Mouse (Mus musculus) limb, embryonic 13.5 days (tissue): ENCODE data around the gene Arid5a. TPM values are rescaled to one million over a fixed set of nuclear protein-coding genes. Genes with fewer than 3 reads are reported as not detected.
A peak's percentile ranks its signal among the peaks of the same experiment; 100 is the strongest.

Experiments
- ATAC-seq: fragments of 200-750 bp; cut with Nextera tagmentation; 2 replicates; pipeline ENCODE4 v1.8.0; 2017; ENCODE audit warnings: low read depth, moderate number of reproducible peaks, moderate TSS enrichment; ENCODE audit not compliant: low FRiP score
- H3K27ac ChIP-seq: fragments of 300-500 bp; sonication (generic); 2 replicates; pipeline ENCODE4 v1.5.1; 2015; ENCODE audit warnings: inconsistent platforms, mild to moderate bottlenecking, moderate library complexity
- H3K27me3 ChIP-seq: fragments of 300-500 bp; sonication (generic); 2 replicates; pipeline ENCODE4 v1.6.1; 2015; ENCODE audit warnings: mild to moderate bottlenecking, inconsistent platforms
- H3K36me3 ChIP-seq: fragments of 300-500 bp; sonication (generic); 2 replicates; pipeline ENCODE4 v1.6.1; 2015; ENCODE audit warnings: inconsistent platforms, mild to moderate bottlenecking, moderate library complexity
- H3K4me1 ChIP-seq: fragments of 300-500 bp; sonication (generic); 2 replicates; pipeline ENCODE4 v1.6.1; 2015; ENCODE audit warnings: inconsistent platforms
- H3K4me2 ChIP-seq: fragments of 300-500 bp; sonication (generic); replicated peaks from 2 replicates; pipeline ENCODE4 v1.6.1; 2015; ENCODE audit warnings: inconsistent platforms, mild to moderate bottlenecking, moderate library complexity
- H3K4me3 ChIP-seq: fragments of 300-500 bp; sonication (generic); 2 replicates; pipeline ENCODE4 v1.5.1; 2015; ENCODE audit warnings: moderate library complexity, mild to moderate bottlenecking, inconsistent platforms
- H3K9ac ChIP-seq: fragments of 300-500 bp; sonication (generic); 2 replicates; pipeline ENCODE4 v1.6.1; 2015; ENCODE audit warnings: mild to moderate bottlenecking, inconsistent platforms
- H3K9me3 ChIP-seq: fragments of 300-500 bp; sonication (generic); 2 replicates; pipeline ENCODE4 v1.6.1; 2016; ENCODE audit warnings: inconsistent platforms
- WGBS: fragments of 180-500 bp; shearing (Covaris S2); methylation state at CpG from one replicate; pipeline ENCODE4 v1.1.7; 2015; 5-methylcytosine and 5-hydroxymethylcytosine counted together
- polyA plus RNA-seq: library from polyadenylated mRNA; unstranded; fragments of >200 nt; fragmentation: Nextera tagmentation; extraction: Ambion mirVana; gene quantifications from 2 replicates; pipeline ENCODE4 v1.2.1, GENCODE M21; 2015

The Arid5a gene
- polyA plus RNA-seq, 1 experiment from 2014 or later, result 9.2 TPM

- Histone ChIP-seq H3K4me2 (no peak overlapping the region), H3K27ac (no peak overlapping the region), H3K27me3 (peaks cover 48% of the 10 kb centered on the region), H3K4me3 (no peak overlapping the region), H3K4me1 (no peaks in the 10 kb centered on the region), H3K9ac (no peak overlapping the region), H3K9me3 (no peaks in the 10 kb centered on the region), H3K36me3 (no peaks in the 10 kb centered on the region)
- WGBS, result 64% methylated on average over 9 of the region's 9 CpGs
- no peak for ATAC-seq
These were observed 10.9 kb upstream of the Arid5a start for GRCm38 (mm10) chr1:36296466-36297149.

DNA sequence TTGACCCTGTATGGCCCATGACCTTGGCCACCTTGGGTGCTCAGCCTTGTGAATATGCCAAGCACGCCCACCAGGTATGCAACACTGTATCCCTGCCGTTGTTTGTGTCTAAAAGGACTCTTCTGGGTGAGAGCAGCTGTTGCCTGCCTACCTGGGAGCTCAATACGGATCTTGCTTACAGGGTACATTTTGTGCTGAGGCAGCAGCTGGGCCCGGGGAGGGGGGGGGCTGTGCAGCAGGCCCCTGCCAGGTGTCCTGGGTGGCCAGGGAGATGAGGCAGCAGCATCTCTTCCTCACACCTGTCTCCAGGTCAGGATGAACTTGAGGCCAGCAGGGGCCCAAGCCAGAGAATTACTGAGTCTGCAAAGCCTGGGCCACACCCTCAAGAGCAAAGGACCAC is 9.4 kb upstream of the Arid5a start:
- Histone ChIP-seq H3K27ac (no peak overlapping the region), H3K36me3 (no peaks in the 10 kb centered on the region), H3K9ac (no peak overlapping the region), H3K4me2 (no peak overlapping the region), H3K27me3 (peaks cover 54% of the 10 kb centered on the region), H3K4me1 (peaks cover 4% of the 10 kb centered on the region; the same call in 1 of the 2 replicates), H3K4me3 (no peak overlapping the region), H3K9me3 (no peaks in the 10 kb centered on the region)
- ATAC-seq, result no peak; the same call in 1 of the 2 replicates
- 74% methylated on average over 4 of the region's 4 CpGs for WGBS

DNA sequence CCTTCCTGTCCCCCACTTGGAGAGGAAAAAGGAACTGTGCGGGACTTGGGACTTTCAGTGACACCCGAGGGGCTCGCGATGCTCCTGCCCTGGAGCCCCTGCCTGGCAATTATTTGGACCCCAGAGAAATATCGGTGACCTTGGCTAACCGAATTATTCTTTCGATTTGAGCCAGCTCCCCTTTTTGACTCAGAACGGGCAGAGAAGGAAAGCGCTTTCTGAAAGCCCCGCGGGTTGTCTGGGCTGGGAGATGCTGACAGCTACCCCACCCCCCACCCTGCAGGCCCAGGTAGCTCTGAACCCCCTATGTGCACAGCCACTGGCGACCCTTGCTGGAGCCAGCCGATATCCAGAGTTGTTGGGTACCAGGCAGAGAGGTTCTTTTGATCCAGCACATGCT is 8.4 kb upstream of the Arid5a start:
- 27% methylated on average over 13 of the region's 13 CpGs for WGBS
- peaks cover 55% of the 10 kb centered on the region for H3K27me3 ChIP-seq

GRCm38 (mm10) chr1:36299676-36300075 is 7.9 kb upstream of the Arid5a start:
- H3K9me3 ChIP-seq, result no peaks in the 10 kb centered on the region
- H3K4me3 ChIP-seq, result no peak overlapping the region
- H3K36me3 ChIP-seq, result no peaks in the 10 kb centered on the region
- H3K4me1 ChIP-seq, result peaks cover 12% of the 10 kb centered on the region
- no peak overlapping the region for H3K27ac ChIP-seq
- ATAC-seq, result no peak
- peaks cover 55% of the 10 kb centered on the region for H3K27me3 ChIP-seq
- H3K9ac ChIP-seq, result no peak overlapping the region
- WGBS, result 47% methylated on average over 2 of the region's 2 CpGs
- H3K4me2 ChIP-seq, result no peak overlapping the region

More for the DNA sequence above, 8.4 kb upstream of the Arid5a start:
- H3K4me3 ChIP-seq, result no peak overlapping the region
- no peaks in the 10 kb centered on the region for H3K36me3 ChIP-seq
- H3K4me2 ChIP-seq, result no peak overlapping the region
- H3K27ac ChIP-seq, result no peak overlapping the region
- no peak for ATAC-seq
- no peaks in the 10 kb centered on the region for H3K9me3 ChIP-seq
- peaks cover 9% of the 10 kb centered on the region; the same call in 1 of the 2 replicates for H3K4me1 ChIP-seq
- 0 out of 2 replicates have a peak overlapping the region, but pooled peaks have one; percentile 13 for H3K9ac ChIP-seq

DNA sequence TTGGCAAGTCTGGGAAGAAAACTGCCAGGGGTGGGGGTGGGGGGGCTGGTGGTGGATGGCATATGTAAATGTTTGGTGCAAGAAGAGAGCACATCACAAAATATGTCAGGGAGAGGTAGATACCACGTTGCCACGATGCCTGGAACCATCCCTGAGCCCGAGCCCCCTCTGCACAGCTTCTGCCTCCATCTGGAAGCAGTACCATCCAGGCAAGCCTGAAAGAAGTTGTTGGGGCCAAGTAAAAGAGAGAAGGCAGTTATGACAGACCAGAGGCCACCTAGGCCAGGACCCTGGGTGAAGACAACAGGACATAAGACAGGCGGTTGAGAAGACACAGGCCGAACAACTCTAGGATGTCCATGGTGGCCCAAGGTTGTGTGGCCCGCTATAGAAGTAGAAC is 7.0 kb upstream of the Arid5a start:
- no peak overlapping the region for H3K4me2 ChIP-seq
- no peaks in the 10 kb centered on the region for H3K9me3 ChIP-seq
- H3K27me3 ChIP-seq, result peaks cover 55% of the 10 kb centered on the region
- no peaks in the 10 kb centered on the region for H3K36me3 ChIP-seq
- H3K9ac ChIP-seq, result no peak overlapping the region
- ATAC-seq, result no peak
- peaks cover 17% of the 10 kb centered on the region for H3K4me1 ChIP-seq
- WGBS, result 87% methylated on average over 6 of the region's 6 CpGs
- H3K27ac ChIP-seq, result no peak overlapping the region
- H3K4me3 ChIP-seq, result no peak overlapping the region

GRCm38 (mm10) chr1:36302273-36302672 is 5.3 kb upstream of the Arid5a start:
- WGBS, result 75% methylated on average over 8 of the region's 8 CpGs
- Histone ChIP-seq H3K4me3 (no peak overlapping the region), H3K36me3 (no peaks in the 10 kb centered on the region), H3K27me3 (peaks cover 48% of the 10 kb centered on the region), H3K4me2 (no peak overlapping the region), H3K9ac (no peak overlapping the region), H3K9me3 (no peaks in the 10 kb centered on the region), H3K27ac (no peak overlapping the region), H3K4me1 (peaks cover 17% of the 10 kb centered on the region)
- no peak for ATAC-seq

DNA sequence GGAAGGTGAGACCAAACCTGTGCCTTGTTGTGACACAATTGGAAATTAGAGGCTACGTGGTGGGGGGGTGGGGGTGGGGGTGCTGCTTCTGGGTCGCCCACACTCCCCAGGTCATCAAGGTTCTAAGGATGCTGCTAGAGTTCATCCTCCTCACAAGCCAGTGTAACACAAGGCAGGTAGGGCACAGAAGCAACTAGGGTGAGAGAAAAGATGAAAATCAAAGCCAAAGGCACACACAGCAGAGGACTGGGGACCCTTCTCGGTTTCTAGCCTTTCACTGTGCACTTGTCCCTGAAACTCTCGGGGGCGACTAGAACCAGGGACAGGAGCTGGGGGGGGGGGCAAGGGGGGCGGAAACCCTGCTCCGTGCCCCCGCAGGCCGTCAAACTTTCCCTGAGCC is 4.6 kb upstream of the Arid5a start:
- no peak for ATAC-seq
- no peaks in the 10 kb centered on the region for H3K36me3 ChIP-seq
- WGBS, result 12% methylated on average over 9 of the region's 9 CpGs
- peak overlapping the region; percentile 39 for H3K4me3 ChIP-seq
- H3K27me3 ChIP-seq, result peaks cover 43% of the 10 kb centered on the region
- peak overlapping the region; percentile 43; the same call in 1 of the 2 replicates for H3K9ac ChIP-seq
- no peaks in the 10 kb centered on the region for H3K9me3 ChIP-seq
- H3K27ac ChIP-seq, result no peak overlapping the region
- H3K4me1 ChIP-seq, result peaks cover 17% of the 10 kb centered on the region
- H3K4me2 ChIP-seq, result peak overlapping the region; percentile 75

DNA sequence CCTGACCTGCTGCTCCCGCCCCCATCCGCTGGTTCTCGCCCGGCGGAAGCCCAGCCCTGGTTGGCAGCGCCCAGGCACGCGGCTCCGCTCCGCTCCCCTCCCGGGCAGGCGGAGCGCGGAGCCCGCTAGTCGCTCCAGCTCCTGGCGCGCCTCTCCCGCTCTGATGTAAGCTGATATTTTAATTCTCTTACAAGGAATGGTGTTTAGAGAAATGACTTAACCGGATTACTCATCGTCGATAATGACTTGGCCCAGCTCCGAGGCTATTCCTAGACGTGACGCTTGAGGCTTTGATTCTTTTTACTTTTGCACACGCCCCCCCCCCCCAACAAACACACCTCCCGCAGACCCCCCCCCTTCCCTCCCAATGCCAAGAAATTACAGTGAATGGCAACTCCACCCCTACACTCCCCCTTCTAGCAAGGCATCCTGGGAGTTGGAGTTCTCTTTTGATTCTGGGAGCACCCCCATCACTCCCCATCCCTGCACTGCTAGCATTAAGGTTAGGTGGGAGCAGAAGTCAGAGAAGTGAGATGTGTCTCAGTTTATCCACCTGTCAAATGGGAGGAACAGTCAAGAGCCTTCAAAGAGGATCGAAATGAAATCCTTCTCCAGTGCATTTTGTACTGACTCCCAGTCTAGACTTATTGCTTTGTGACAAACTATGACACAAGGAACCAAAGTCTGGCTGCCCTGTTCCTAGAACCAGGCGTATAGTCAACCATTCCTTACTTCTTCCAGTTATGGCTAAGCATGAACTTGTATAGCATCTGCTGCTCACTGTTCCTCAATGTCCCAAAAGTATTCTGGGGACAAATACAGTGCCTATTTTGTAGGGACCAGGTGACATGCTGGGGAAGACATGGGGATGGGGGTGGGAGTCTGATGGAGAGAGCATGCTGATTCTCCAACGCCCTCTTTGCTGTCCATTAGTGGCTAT is 3.9 kb upstream of the Arid5a start:
- Histone ChIP-seq H3K27ac (no peak overlapping the region), H3K9ac (peak overlapping the region; percentile 43; the same call in 1 of the 2 replicates), H3K4me1 (peaks cover 23% of the 10 kb centered on the region), H3K4me2 (peak overlapping the region; percentile 75), H3K4me3 (peak overlapping the region; percentile 39), H3K27me3 (peaks cover 42% of the 10 kb centered on the region), H3K9me3 (no peaks in the 10 kb centered on the region), H3K36me3 (no peaks in the 10 kb centered on the region)
- peak; percentile 45; the same call in 1 of the 2 replicates for ATAC-seq
- WGBS, result 9% methylated on average over 30 of the region's 30 CpGs

DNA sequence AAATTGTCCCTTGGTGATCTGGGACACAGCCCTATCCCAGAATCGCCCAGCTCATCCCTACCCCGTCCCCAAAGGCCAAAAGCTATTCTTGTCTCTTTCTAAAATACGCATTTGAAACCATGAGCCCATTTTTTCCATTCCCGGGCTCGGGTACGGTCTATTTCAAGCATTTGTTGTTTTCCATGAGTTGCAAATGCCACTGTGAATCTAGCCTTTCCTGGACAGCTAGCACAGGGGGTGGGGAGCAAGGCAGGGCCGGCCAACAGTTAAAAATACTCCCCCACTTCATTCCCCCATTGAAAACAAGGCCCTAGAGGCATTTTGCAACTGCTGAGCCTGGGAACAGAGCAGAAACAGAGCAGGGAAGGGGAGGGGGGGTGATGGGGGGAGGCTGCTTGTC is 2.8 kb upstream of the Arid5a start:
- 64% methylated on average over 7 of the region's 7 CpGs for WGBS
- Histone ChIP-seq H3K27ac (no peak overlapping the region), H3K4me1 (peaks cover 34% of the 10 kb centered on the region), H3K9me3 (no peaks in the 10 kb centered on the region), H3K27me3 (peaks cover 42% of the 10 kb centered on the region), H3K4me3 (no peak overlapping the region), H3K9ac (no peak overlapping the region), H3K4me2 (no peak overlapping the region), H3K36me3 (no peaks in the 10 kb centered on the region)
- no peak for ATAC-seq

DNA sequence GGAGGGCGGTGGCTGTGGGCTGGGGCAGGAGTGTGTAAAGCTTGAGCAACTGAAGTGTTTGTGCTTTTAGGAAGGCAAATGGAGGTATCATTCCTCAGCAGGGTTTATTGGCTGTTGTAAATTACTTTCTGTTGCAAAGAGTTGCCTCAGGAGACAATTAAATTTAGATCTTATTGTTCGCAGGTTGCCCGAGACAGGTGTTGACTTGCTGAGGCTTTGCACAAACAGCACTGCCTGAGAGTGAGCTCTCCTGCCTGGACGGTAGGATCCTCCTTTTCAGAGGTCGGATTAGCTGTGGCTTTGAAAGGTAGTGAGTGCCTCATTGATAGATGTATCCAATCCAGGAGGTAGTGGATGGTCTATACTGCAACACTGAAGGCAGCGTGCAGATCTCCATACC is 1.4 kb upstream of the Arid5a start:
- H3K27me3 ChIP-seq, result peaks cover 36% of the 10 kb centered on the region

GRCm38 (mm10) chr1:36307121-36307494 is 425 bp upstream of the Arid5a start:
- H3K4me3 ChIP-seq, result no peak overlapping the region
- ATAC-seq, result 0 out of 2 replicates have a peak, but pooled peaks have one; percentile 0
- peak overlapping the region; percentile 9; the same call in 1 of the 2 replicates for H3K4me2 ChIP-seq

More for the DNA sequence above, 1.4 kb upstream of the Arid5a start:
- H3K9me3 ChIP-seq, result no peaks in the 10 kb centered on the region
- H3K36me3 ChIP-seq, result no peaks in the 10 kb centered on the region
- peaks cover 37% of the 10 kb centered on the region for H3K4me1 ChIP-seq
- no peak overlapping the region for H3K4me2 ChIP-seq
- H3K4me3 ChIP-seq, result no peak overlapping the region
- no peak for ATAC-seq
- H3K27ac ChIP-seq, result no peak overlapping the region
- H3K9ac ChIP-seq, result no peak overlapping the region
- 58% methylated on average over 6 of the region's 6 CpGs for WGBS

DNA sequence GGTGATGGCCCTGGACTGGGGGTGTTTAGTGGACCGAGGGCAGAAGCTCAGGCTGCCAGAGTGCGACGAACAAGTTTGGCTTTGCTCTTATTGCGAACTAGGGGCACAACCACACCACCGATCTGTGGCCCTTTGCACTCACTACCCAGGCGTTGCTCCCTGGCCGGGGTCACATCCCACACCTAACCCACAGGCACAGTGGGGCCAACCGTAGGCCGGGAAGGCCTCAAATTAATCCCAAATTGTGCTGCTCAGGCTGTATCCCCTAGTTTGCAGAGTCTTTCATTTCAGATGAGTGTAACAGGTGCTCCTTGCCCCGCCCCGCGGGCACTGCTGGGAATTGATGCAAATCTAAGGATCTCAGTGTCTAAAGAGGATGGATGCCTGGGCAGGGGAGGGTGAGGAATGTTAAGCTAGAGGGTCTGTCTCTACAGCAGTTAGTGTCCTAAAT is 943 bp downstream of the Arid5a start:
- H3K27me3 ChIP-seq, result peaks cover 24% of the 10 kb centered on the region
- H3K9me3 ChIP-seq, result no peaks in the 10 kb centered on the region
- peak overlapping the region; percentile 92 for H3K4me2 ChIP-seq
- WGBS, result 6% methylated on average over 12 of the region's 12 CpGs
- no peaks in the 10 kb centered on the region for H3K36me3 ChIP-seq
- H3K27ac ChIP-seq, result no peak overlapping the region
- no peak for ATAC-seq
- H3K9ac ChIP-seq, result peak overlapping the region; percentile 66
- peak overlapping the region; percentile 61 for H3K4me3 ChIP-seq
- H3K4me1 ChIP-seq, result peaks cover 32% of the 10 kb centered on the region

More at GRCm38 (mm10) chr1:36307121-36307494, 425 bp upstream of the Arid5a start:
- Histone ChIP-seq H3K9me3 (no peaks in the 10 kb centered on the region), H3K27ac (no peak overlapping the region), H3K4me1 (peaks cover 37% of the 10 kb centered on the region), H3K9ac (no peak overlapping the region), H3K27me3 (peaks cover 30% of the 10 kb centered on the region), H3K36me3 (no peaks in the 10 kb centered on the region)
- WGBS, result 68% methylated on average over 7 of the region's 7 CpGs
